Mouse (Mus musculus): ENCODE measurements around the gene Gsg1l2.

Gsg1l2 gene

GRCm38 (mm10) chr11:67819604-67820003 is 45.2 kb downstream of the Gsg1l2 start:
- DNase-seq (ENCODE audit: low spot score): no peak

- no peak for DNase-seq (ENCODE audit: low spot score)
Observed at GRCm38 (mm10) chr11:67820221-67820620, 45.8 kb downstream of the Gsg1l2 start.

GRCm38 (mm10) chr11:67821560-67821959 is 47.2 kb downstream of the Gsg1l2 start:
- no peak for DNase-seq (ENCODE audit: low spot score)

- DNase-seq (ENCODE audit: low spot score): no peak
Observed at GRCm38 (mm10) chr11:67828360-67829059, 54.1 kb downstream of the Gsg1l2 start.

GRCm38 (mm10) chr11:67829530-67829929 is 55.1 kb downstream of the Gsg1l2 start:
- no peak for DNase-seq (ENCODE audit: low spot score)

- no peak for DNase-seq (ENCODE audit: low spot score)
Observed at GRCm38 (mm10) chr11:67831820-67832219, 57.4 kb downstream of the Gsg1l2 start.

GRCm38 (mm10) chr11:67835408-67836078 is 61.1 kb downstream of the Gsg1l2 start:
- no peak for DNase-seq (ENCODE audit: low spot score)
